8 mouse cellular contexts compared by ENCODE assay signal in genomic region chr6:71934081-71934556, GRCm38 (mm10). TPM values are rescaled to one million over a fixed set of nuclear protein-coding genes. Genes with fewer than 3 reads are reported as not detected.
DNase-seq lines count a peak whose midpoint lies in the region; ATAC-seq and TF ChIP-seq lines count a peak whose summit lies in the region.

No protein-coding gene starts in this region.

- 59% methylated on average over 2 of the region's 2 CpGs for WGBS in neural tube, embryonic 13.5 days
- WGBS in heart, embryonic 13.5 days, result 28% methylated on average over 2 of the region's 2 CpGs

- H3K4me2 ChIP-seq in neural tube, embryonic 13.5 days, result no peak overlapping the region
- H3K4me2 ChIP-seq in heart, embryonic 13.5 days, result peak overlapping the region; percentile 7; the same call in 1 of the 2 replicates

- no peaks in the 10 kb centered on the region for H3K27me3 ChIP-seq in neural tube, embryonic 13.5 days
- no peaks in the 10 kb centered on the region for H3K27me3 ChIP-seq in heart, embryonic 13.5 days (replicated peaks)
- H3K27me3 ChIP-seq in testis, adult 2 months (ENCODE audit: control insufficient read depth, insufficient read depth, low read length), result no peaks in the 10 kb centered on the region

- H3K27ac ChIP-seq in neural tube, embryonic 13.5 days (replicated peaks), result no peak overlapping the region
- peak overlapping the region; percentile 73 for H3K27ac ChIP-seq in heart, embryonic 13.5 days (replicated peaks)
- H3K27ac ChIP-seq in testis, adult 2 months (ENCODE audit: control insufficient read depth, insufficient read depth, low read depth, low read length), result peak overlapping the region; percentile 69; the same call in 1 of the 2 replicates

- no peak for DNase-seq in neural tube, embryonic 10.5 days (ENCODE audit: extremely low spot score, low spot score)
- peak; percentile 30 for DNase-seq in brain, embryonic 14.5 days (ENCODE audit: low read depth)
- peak; percentile 43 to 63 for DNase-seq in kidney, postnatal 4 days
- no peak for DNase-seq in cerebellum, adult 9-11 months

- peak; percentile 15; the same call in 1 of the 2 replicates for ATAC-seq in neural tube, embryonic 13.5 days (ENCODE audit: low read depth)
- peak; percentile 33; the same call in 1 of the 2 replicates for ATAC-seq in heart, embryonic 13.5 days (ENCODE audit: extremely low read depth, insufficient number of reproducible peaks, low FRiP score, low TSS enrichment)
- ATAC-seq in cerebellum, adult (ENCODE audit: insufficient number of reproducible peaks, low FRiP score, low TSS enrichment), result no peak

- TF ChIP-seq POLR2A in brain, embryonic 14.5 days (IDR thresholded peaks at IDR 0.05; ENCODE audit: borderline replicate concordance, extremely low read depth, insufficient read depth, insufficient read length, poor library complexity, severe bottlenecking), result no peak
- no peak for TF ChIP-seq POLR2A in testis, adult 2 months (IDR thresholded peaks at IDR 0.05; ENCODE audit: control insufficient read depth, low read depth, low read length)

- H3K9ac ChIP-seq in neural tube, embryonic 13.5 days, result no peak overlapping the region
- H3K9ac ChIP-seq in heart, embryonic 13.5 days, result peak overlapping the region; percentile 55; the same call in 1 of the 2 replicates

- H3K9me3 ChIP-seq in neural tube, embryonic 13.5 days, result no peaks in the 10 kb centered on the region
- no peaks in the 10 kb centered on the region for H3K9me3 ChIP-seq in heart, embryonic 13.5 days

- no peaks in the 10 kb centered on the region for H3K4me1 ChIP-seq in neural tube, embryonic 13.5 days (replicated peaks)
- H3K4me1 ChIP-seq in heart, embryonic 13.5 days, result peaks cover 45% of the 10 kb centered on the region
- H3K4me1 ChIP-seq in testis, adult 2 months (ENCODE audit: control insufficient read depth, insufficient read depth, low read length), result peaks cover 8% of the 10 kb centered on the region

- H3K4me3 ChIP-seq in neural tube, embryonic 13.5 days, result no peak overlapping the region
- no peak overlapping the region for H3K4me3 ChIP-seq in heart, embryonic 13.5 days
- H3K4me3 ChIP-seq in testis, adult 2 months (ENCODE audit: control insufficient read depth, low read depth, low read length), result no peak overlapping the region

- peaks cover 83% of the 10 kb centered on the region for H3K36me3 ChIP-seq in neural tube, embryonic 13.5 days
- peaks cover 75% of the 10 kb centered on the region for H3K36me3 ChIP-seq in heart, embryonic 13.5 days
- H3K36me3 ChIP-seq in testis, adult 2 months (ENCODE audit: control insufficient read depth, insufficient read depth, low read length), result peaks cover 2% of the 10 kb centered on the region; the same call in 1 of the 2 replicates

- no peak for TF ChIP-seq CTCF in brain, embryonic 14.5 days (IDR thresholded peaks at IDR 0.05; ENCODE audit: borderline replicate concordance, extremely low read depth, insufficient read depth, insufficient read length)
- TF ChIP-seq CTCF in testis, adult 2 months (IDR thresholded peaks at IDR 0.05; ENCODE audit: control insufficient read depth, insufficient read depth, insufficient replicate concordance, low read depth, low read length), result no peak

RNA-seq across cellular contexts. Expression of gene Polr1a, which starts 25.3 kb away (rescaled TPM):
- polyA plus RNA-seq in neural tube, embryonic 13.5 days (2015; fragmentation: Nextera tagmentation; extraction: Ambion mirVana), result 18.5 and 19.4 TPM in 2 replicates
- polyA plus RNA-seq in brain, embryonic 14.5 days (2012; rRNA removed), result 15.0 and 20.4 TPM in 2 replicates
- polyA plus RNA-seq in heart, embryonic 13.5 days (2015; fragmentation: Nextera tagmentation; extraction: Ambion mirVana), result 23.1 and 24.2 TPM in 2 replicates
- polyA plus RNA-seq in testis, adult 2 months (2012; rRNA removed), result 15.0 and 15.9 TPM in 2 replicates

RNA-seq across cellular contexts. Expression of gene Ptcd3, which starts 25.6 kb away (rescaled TPM):
- 81.9 and 84.4 TPM in 2 replicates for polyA plus RNA-seq in neural tube, embryonic 13.5 days (2015; fragmentation: Nextera tagmentation; extraction: Ambion mirVana)
- 48.0 and 57.4 TPM in 2 replicates for polyA plus RNA-seq in brain, embryonic 14.5 days (2012; rRNA removed)
- 95.2 and 102 TPM in 2 replicates for polyA plus RNA-seq in heart, embryonic 13.5 days (2015; fragmentation: Nextera tagmentation; extraction: Ambion mirVana)
- polyA plus RNA-seq in testis, adult 2 months (2012; rRNA removed), result 14.3 and 17.5 TPM in 2 replicates

Comparison
In these comparisons a context has a peak if more than half of its experiments do, and no peak if none do; other contexts are left out.
1. DNase-seq: peak in brain, embryonic 14.5 days (single experiment) and kidney, postnatal 4 days (2 of 2); none in neural tube, embryonic 10.5 days (single experiment) and cerebellum, adult 9-11 months (single experiment).